In genomic region chr5:134314068-134314674, GRCm38 (mm10) we compare ENCODE assay signal across 8 mouse cellular contexts. TPM values are rescaled to one million over a fixed set of nuclear protein-coding genes. Genes with fewer than 3 reads are reported as not detected.
DNase-seq lines count a peak whose midpoint lies in the region; ATAC-seq lines count a peak whose summit lies in the region.

No protein-coding gene starts in this region.

- WGBS in heart, embryonic 14.5 days, result 2% methylated on average over 44 of the region's 64 CpGs
- WGBS in limb, embryonic 15.5 days, result under 1% methylated on average over 51 of the region's 64 CpGs
- WGBS in neural tube, embryonic 11.5 days, result under 1% methylated on average over 30 of the region's 64 CpGs

- no peaks in the 10 kb centered on the region for H3K27me3 ChIP-seq in heart, embryonic 14.5 days (ENCODE audit: control insufficient read depth, insufficient read depth, low read length)
- H3K27me3 ChIP-seq in limb, embryonic 15.5 days, result no peaks in the 10 kb centered on the region
- no peaks in the 10 kb centered on the region for H3K27me3 ChIP-seq in neural tube, embryonic 11.5 days (ENCODE audit: control insufficient read depth, insufficient read depth, low read length)

- peak; percentile 23 for ATAC-seq in heart, embryonic 14.5 days (ENCODE audit: insufficient number of reproducible peaks, insufficient read depth, low FRiP score, low read depth)
- peak; percentile 16 for ATAC-seq in limb, embryonic 15.5 days (ENCODE audit: insufficient number of reproducible peaks, low FRiP score, low TSS enrichment, low read depth)
- peak; percentile 52 for ATAC-seq in neural tube, embryonic 11.5 days (ENCODE audit: insufficient read depth, low FRiP score, low TSS enrichment)
- ATAC-seq in erythroid progenitor cell, adult 5-6 weeks (replicated peaks; ENCODE audit: low FRiP score, poor library complexity, severe bottlenecking), result no peak

- H3K4me1 ChIP-seq in heart, embryonic 14.5 days (ENCODE audit: control insufficient read depth in 2 of 2, insufficient read depth in 2 of 2, low read length in 2 of 2), result peaks cover 10 to 32% of the 10 kb centered on the region in 2 experiments
- peaks cover 29% of the 10 kb centered on the region for H3K4me1 ChIP-seq in limb, embryonic 15.5 days
- H3K4me1 ChIP-seq in neural tube, embryonic 11.5 days (ENCODE audit: control insufficient read depth, insufficient read depth, low read length), result peaks cover 12% of the 10 kb centered on the region

- peak; percentile 27 to 53 for DNase-seq in adrenal gland, postnatal 4 days (ENCODE audit: low spot score in 2 of 2)
- DNase-seq in adrenal gland, adult 2 months, result no peak
- peak; percentile 24 to 70 for DNase-seq in urinary bladder, adult 18-20 months (ENCODE audit: low spot score in 2 of 2)
- no peak for DNase-seq in urinary bladder, postnatal 4 days (ENCODE audit: low spot score in 2 of 2)
- DNase-seq in neural tube, embryonic 11.5 days (ENCODE audit: low spot score), result peak; percentile 75

- no peaks in the 10 kb centered on the region for H3K9me3 ChIP-seq in heart, embryonic 14.5 days (ENCODE audit: control insufficient read depth, low read length)
- no peaks in the 10 kb centered on the region for H3K9me3 ChIP-seq in limb, embryonic 15.5 days
- H3K9me3 ChIP-seq in neural tube, embryonic 11.5 days (ENCODE audit: control insufficient read depth, low read length), result no peaks in the 10 kb centered on the region

- H3K9ac ChIP-seq in heart, embryonic 14.5 days (ENCODE audit: low read length), result peak overlapping the region; percentile 99
- H3K9ac ChIP-seq in limb, embryonic 15.5 days, result peak overlapping the region; percentile 96
- peak overlapping the region; percentile 100 for H3K9ac ChIP-seq in neural tube, embryonic 11.5 days (ENCODE audit: low read length)

- H3K36me3 ChIP-seq in heart, embryonic 14.5 days (ENCODE audit: control insufficient read depth, insufficient read depth, low read length), result peaks cover 24% of the 10 kb centered on the region
- H3K36me3 ChIP-seq in limb, embryonic 15.5 days, result peaks cover 24% of the 10 kb centered on the region
- peaks cover 15% of the 10 kb centered on the region for H3K36me3 ChIP-seq in neural tube, embryonic 11.5 days (ENCODE audit: control insufficient read depth, insufficient read depth, low read length)

- H3K27ac ChIP-seq in heart, embryonic 14.5 days (replicated peaks in 1 of 2; ENCODE audit: control insufficient read depth in 1 of 2, insufficient read depth in 1 of 2, low read depth in 2 of 2, low read length in 2 of 2), result peak overlapping the region; percentile 88 to 99
- H3K27ac ChIP-seq in limb, embryonic 15.5 days, result peak overlapping the region; percentile 99
- H3K27ac ChIP-seq in neural tube, embryonic 11.5 days (ENCODE audit: low read depth, low read length), result peak overlapping the region; percentile 97

- H3K4me3 ChIP-seq in heart, embryonic 14.5 days (ENCODE audit: control insufficient read depth in 1 of 2, insufficient read depth in 1 of 2, low read depth in 1 of 2, low read length in 2 of 2), result peak overlapping the region; percentile 64 to 79
- peak overlapping the region; percentile 81 for H3K4me3 ChIP-seq in limb, embryonic 15.5 days
- peak overlapping the region; percentile 88 for H3K4me3 ChIP-seq in neural tube, embryonic 11.5 days (ENCODE audit: low read depth, low read length)

- peak overlapping the region; percentile 83 for H3K4me2 ChIP-seq in heart, embryonic 14.5 days (ENCODE audit: low read length)
- peak overlapping the region; percentile 64 for H3K4me2 ChIP-seq in limb, embryonic 15.5 days
- H3K4me2 ChIP-seq in neural tube, embryonic 11.5 days (ENCODE audit: low read depth), result peak overlapping the region; percentile 69

RNA-seq across cellular contexts. Expression of gene Gtf2i, which starts 0.4 kb away (rescaled TPM):
- 100 to 1,000 TPM; 266 to 270 TPM for total RNA-seq in adrenal gland, postnatal 4 days (2021)
- 100 to 1,000 TPM; 239 to 244 TPM for total RNA-seq in adrenal gland, adult 2 months (2021)
- polyA plus RNA-seq in adrenal gland, adult 2 months (2012; rRNA removed), result 104 and 110 TPM in 2 replicates
- polyA plus RNA-seq in heart, embryonic 14.5 days (2014; fragmentation: Nextera tagmentation; extraction: Ambion mirVana), result 131 and 132 TPM in 2 replicates
- polyA plus RNA-seq in limb, embryonic 15.5 days (2015; fragmentation: Nextera tagmentation; extraction: Ambion mirVana), result 164 and 170 TPM in 2 replicates
- polyA plus RNA-seq in neural tube, embryonic 11.5 days (2014; fragmentation: Nextera tagmentation; extraction: Ambion mirVana), result 193 and 196 TPM in 2 replicates
- 20.2 and 37.3 TPM in 2 replicates for total RNA-seq in erythroid progenitor cell, adult 5-6 weeks (2015; ENCODE audit: low replicate concordance)
- total RNA-seq in erythroid progenitor cell, adult 5-6 weeks (2017; ENCODE audit: low replicate concordance), result 21.2 and 37.5 TPM in 2 replicates

Comparison
In these comparisons a context has a peak if more than half of its experiments do, and no peak if none do; other contexts are left out.
1. DNase-seq: peak in adrenal gland, postnatal 4 days (2 of 2), urinary bladder, adult 18-20 months (2 of 2) and neural tube, embryonic 11.5 days (single experiment); none in adrenal gland, adult 2 months (single experiment) and urinary bladder, postnatal 4 days (0 of 2).
2. Peak in every context shown above with its lines, with median percentiles within 50 percentile points of each other: H3K27ac ChIP-seq, H3K4me2 ChIP-seq, H3K4me3 ChIP-seq and H3K9ac ChIP-seq.